Mouse (Mus musculus) layer of hippocampus, adult 9-11 months (tissue): ENCODE data around the gene Hspa1l.
"Not testable (repeated sequence)": the region's sequence is repeated elsewhere in the genome, so short reads cannot be mapped to it uniquely, and the experiment has no call there.

Experiments
- DNase-seq: peaks from one replicate; pipeline ENCODE4 v3.0.0; 2022

The Hspa1l gene

DNA sequence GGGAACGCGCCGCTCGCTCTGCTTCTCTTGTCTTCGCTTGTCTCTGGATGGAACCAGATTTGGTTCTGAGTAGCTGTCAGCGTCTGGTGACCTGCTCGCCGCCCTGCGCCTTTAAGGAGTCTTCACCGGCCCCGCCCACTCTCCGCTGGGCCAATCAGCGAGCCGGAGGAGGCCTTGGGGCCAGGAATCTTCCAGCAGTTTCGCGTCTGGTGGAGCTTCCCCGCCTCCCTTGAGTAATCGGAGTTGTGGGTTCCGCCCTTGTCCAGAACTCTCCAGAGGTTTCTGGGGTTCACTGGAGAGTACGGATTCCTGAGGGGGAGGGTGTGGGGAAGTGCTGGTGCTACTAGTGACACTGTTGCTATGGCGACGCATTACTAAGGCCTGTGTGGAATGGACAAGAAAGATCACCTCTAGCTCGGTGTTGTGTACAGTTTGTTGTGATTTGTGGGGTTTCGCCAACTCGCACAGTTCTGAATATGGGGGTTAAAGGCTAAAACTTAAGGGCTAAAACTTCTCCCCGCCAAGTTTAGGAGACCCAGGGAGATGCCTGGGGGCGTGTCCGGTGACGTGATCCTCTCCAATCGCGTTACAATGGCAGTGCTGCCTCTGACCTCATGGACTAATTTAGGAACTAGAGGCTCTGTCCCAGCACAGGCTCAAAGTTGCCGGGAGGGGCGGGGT, at the start of gene Hspa1l, which contains the start of gene Hspa1a:
TSS of gene Hspa1l (plus strand) at position 635 of the 681 bp plus-strand sequence.
TSS of gene Hspa1a (minus strand) at position 88 of the 681 bp plus-strand sequence.
- DNase-seq = peak; percentile 83

DNA sequence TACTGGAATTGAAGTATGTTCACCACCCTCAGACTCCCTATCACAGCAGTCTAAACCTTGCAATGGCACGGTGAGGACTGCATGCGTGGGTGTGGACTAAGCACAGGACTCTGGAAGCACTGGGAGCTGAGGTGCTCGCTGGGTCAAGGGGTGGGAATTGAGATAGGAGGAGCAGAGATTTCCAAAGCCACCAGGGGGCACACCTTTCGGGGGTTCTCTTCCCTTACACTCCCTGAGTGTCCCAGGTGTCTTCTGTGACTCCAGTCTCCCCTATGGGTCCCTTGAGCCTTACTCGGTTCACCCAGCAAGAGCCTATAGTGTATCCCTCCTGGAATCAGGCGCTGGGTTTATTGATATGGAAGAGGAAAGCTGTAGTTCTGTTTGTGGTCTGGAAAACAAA, 49.6 kb upstream of the Hspa1l start:
- no peak for DNase-seq

DNA sequence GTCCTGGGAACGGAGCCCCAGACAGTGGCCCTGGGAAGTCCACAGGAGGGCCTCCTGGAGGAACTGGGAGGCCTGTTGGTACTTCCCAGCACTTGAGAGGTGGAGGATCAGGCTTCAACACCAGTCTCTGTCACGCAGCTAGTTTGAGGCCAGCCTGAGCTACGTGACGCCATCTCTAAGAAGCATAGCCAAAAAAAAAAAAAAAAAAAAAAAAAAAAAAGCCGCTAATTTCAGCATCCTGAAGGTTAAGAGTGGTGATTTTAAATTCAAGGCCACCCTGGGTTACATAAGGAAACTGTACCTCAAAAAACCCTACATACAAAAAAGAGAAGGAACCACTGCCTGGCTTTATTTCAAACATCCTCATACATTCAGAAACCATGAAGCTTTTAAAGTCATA, 48.2 kb upstream of the Hspa1l start:
- DNase-seq = no peak

DNA sequence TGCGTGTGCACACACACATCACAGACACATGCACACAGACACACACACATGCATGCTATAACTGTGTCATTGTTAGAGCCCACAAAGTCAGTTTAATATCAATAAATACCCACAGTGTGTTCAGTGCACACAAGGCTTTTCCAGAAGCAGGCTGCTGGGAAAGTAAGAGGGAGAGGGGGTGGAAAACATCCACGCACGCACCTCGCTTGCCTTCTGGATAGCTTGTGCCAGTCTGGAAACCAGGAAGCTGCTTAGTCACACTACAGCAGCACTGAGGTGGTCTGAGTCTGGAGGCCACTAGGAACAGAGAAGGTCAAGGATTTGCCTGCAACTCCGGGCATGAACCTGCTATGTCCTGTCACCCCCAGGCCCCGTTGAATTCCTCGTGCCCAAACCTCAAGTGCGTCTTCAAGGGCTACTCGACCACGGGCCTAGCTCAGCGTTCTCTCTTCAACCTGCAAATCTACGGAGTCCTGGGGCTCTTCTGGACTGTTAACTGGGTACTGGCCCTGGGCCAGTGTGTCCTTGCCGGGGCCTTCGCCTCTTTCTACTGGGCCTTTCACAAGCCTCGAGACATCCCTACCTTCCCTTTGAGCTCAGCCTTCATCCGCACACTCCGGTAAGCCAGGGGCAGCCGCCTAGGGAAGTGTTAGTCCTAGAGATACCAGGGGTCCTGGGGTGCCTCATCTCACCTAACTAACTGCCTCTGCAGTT, 45.0 kb upstream of the Hspa1l start:
- DNase-seq = no peak

DNA sequence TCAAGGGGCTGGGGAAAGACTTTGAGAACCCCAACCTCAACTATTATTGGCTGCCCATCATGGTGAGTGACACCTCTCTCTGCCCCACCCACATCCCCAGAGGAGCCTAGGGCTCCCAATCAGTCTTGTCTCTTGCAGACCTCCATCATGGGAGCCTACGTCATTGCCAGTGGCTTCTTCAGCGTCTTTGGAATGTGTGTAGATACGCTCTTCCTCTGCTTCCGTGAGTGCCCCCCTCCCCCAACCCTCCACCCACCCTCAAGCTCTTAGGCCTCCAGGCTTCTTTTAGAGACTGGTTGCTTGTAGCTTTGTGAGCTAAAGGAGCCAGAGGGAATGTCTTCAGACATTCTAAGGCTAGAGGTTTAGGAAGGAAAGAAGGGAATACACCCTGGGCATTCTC, 43.7 kb upstream of the Hspa1l start:
- no peak for DNase-seq

DNA sequence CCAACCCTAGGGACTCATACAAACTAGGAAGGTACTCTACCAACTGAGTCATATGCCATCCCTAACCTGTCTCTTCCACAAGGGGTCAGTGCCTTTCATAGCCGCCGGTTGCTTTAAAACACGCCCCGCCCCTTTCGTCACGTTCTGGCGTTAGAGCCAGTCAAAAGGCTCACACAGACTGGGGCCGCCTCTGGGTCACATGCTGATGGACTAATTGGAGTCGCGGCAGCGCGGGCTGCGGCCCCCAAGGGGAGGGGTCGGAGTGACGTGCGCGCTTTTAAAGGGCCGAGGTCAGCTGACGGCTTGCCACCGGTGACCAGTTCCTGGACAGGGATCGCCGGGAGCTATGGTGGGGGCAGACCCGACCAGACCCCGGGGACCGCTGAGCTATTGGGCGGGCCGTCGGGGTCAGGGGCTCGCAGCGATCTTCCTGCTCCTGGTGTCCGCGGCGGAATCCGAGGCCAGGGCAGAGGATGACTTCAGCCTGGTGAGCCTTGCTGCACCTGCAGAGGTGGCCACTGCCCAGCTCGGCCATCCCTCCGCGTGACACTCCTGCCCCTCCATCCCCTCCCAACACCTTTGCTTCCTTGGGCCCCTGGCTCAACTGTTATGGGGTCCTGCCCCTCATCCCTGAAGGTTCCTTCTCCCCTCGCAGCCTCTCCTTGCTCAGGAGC, 41.3 kb upstream of the Hspa1l start, which contains the start of gene Neu1:
TSS of gene Neu1 (plus strand) at position 193 of the 674 bp plus-strand sequence.
- peak; percentile 99 for DNase-seq

DNA sequence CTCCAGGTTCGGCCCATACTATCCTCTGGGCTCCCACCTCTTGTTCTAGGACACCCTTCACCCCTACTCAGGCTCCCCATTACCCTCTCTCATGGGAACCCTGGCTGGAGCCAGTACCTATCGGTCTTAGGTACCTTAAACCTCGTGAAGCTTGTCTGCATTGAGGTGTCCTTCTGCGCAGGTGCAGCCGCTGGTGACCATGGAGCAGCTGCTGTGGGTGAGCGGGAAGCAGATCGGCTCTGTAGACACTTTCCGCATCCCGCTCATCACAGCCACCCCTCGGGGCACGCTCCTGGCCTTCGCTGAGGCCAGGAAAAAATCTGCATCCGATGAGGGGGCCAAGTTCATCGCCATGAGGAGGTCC, 40.8 kb upstream of the Hspa1l start:
- no peak for DNase-seq

DNA sequence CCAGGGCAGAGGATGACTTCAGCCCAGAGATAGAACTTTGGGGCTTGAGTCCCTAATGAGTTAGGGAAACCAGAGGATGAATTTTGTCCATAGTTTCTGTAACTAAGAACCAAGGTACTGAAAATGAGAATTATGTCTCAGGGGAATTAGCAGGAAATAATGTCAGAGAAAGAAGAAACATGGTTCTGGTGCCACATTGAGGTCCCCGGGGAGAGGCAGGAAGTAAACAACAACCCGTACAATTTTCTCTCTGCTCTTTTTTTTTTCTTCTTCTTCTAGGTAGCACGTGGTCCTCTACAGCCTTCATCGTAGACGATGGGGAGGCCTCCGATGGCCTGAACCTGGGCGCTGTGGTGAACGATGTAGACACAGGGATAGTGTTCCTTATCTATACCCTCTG, 40.2 kb upstream of the Hspa1l start:
- no peak for DNase-seq

DNA sequence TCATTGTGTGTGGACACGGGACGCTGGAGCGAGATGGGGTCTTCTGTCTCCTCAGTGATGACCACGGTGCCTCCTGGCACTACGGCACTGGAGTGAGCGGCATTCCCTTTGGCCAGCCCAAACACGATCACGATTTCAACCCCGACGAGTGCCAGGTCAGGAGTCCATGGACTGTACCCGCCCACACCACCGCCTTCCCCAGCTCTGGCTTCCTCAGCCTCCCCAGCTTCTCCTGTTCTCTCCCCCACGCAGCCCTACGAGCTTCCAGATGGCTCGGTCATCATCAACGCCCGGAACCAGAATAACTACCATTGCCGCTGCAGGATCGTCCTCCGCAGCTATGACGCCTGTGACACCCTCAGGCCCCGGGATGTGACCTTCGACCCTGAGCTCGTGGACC, 38.5 kb upstream of the Hspa1l start:
- no peak for DNase-seq

DNA sequence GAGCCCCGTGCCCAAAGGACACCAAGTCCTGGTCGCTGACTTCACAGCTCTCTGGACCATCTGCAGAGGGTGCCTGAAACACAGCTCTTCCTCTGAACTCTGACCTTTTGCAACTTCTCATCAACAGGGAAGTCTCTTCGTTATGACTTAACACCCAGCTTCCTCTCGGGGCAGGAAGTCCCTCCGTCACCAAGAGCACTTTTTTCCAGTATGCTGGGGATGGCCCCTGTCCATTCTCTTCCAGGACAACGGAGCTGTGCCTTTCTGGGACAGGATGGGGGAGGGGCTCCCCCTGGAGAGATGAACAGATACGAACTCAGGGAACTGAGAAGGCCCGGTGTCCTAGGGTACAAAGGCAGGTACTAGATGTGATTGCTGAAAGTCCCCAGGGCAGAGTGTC, 37.7 kb upstream of the Hspa1l start:
- no peak for DNase-seq

DNA sequence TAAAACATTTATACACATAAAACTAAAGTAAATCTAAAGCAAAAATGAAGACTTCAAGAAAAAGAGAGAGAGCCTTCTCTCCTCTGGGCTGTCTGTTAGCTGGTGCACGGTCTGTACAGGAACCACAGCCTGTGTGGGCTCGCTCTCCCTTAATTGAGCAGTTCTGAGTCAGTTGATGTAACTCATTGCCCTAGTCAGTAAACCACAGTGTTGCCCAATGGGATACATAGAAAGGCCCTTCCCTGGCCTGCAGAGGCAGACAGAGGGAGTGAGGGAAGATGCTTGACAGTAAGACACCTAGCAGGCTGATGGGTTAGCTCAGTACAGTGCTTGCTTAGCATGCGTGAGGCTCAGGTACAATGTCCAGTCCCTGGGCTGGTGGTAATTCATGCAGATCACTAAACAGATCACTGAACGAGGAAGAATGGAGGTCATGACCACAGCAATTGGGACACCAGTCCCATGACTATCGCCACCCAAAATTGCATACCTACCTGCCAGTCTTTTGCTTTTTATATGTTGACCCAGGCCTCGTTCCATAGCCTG, 34.5 kb upstream of the Hspa1l start:
- DNase-seq = no peak

DNA sequence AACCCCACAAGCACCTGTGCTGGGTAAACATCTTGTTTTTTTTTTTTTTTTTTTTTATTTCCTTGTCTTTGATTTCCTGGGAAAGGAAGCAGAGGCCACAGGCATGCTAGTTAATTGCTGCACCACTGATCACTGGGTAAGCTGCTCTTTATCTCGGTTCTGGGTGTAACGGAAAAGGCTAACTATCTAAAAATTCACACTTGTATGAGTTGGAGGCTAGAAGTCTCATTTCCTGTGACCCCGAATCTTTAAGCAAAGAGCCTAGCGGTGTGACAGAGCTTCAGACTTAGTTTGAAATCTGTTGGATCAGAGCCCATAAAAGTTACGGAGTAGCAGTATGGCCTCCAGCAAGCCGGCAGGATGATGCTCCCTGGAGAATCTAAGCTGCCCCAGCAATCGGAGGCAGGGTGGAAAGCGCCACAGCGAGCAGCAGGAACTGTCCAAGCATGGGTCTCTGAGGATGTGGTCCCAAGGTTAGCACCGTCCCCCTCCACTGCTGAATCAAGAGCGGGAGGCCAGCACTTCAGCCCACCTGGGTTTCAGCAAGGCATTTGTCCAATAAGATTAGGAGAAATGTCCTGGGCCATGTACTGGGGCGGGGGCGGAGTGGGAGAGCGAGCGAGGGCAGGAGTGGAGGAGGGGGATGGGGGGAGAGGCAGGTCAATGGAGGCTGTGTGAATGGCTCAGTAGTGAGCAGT, 31.0 kb upstream of the Hspa1l start:
- DNase-seq = no peak

DNA sequence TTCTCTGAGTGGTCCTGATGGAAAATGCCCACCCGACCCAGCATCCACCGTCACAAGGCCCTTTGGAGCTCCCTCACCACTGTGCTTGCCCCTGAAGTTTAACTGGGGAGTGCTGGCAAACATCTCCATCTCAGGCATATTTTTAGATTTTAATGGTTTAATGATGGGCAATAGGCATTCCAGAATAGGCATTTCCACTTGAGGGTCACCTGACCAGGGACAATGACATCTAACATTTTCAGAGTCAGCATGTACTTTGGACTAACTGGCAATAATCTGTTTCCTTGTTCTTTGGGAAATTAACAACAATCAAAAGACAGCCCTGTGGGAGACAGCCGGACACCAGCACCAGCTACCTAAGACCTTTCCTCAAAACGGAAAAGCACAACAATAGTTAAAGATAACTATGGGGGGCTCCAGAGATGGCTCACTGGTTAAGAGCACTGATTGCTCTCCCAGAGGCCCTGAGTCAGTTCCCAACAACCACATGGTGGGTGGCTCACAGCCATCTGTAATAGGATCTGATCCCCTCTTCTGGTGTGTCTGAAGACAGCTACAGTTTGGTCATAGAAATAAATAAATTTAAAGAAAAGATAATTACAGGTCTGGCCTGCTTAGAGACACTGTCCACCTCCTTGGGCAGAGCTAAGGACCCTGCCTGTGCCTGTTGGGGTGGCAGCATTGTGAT, 29.2 kb upstream of the Hspa1l start:
- DNase-seq = no peak

DNA sequence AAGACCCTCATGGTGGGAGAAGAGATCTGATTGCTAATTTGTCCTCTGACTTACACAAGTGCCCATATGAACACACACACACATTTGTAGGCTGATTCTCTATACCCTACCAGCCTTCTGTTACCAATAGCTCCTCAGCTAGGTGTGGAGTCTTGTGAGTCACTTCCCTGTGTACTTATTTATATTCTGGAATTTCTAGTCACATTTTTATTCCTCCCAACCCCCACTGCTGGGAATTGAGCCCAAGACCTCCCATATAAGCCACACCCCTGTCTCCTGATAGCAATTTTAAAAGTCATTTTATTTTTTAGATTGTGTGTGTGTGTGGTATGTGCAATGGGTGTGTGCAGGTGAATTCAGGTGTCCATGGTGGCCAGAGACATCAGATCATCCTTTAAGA, 28.1 kb upstream of the Hspa1l start:
- DNase-seq = no peak

DNA sequence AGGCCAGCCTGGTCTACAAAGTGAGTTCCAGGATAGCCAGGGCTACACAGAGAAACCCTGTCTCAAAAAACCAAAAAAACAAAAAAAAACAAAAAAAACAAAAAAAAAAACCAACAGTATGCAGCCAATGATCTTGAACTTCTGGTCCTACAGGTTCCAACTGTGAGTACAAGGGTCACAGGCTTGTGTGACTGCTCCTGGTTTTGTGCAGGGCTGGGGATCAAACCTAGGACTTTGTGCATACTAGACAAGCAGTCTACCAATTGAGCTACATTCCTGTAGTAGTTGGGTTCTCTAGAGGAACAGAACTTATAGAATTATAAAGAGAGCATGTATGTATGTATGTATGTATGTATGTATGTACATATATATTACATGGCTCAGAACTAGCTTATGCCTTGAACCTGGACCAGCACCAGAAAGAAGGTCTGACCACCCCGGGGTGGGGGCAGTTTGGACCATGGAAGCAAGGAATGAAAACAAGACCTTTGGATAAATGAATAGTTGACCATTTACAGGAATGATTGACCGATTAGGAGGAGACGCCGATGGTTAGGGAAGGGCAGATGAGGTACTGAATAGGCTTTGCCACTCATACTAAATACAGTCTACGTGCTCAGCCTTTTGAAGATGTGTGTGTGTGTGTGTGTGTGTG, 25.9 kb upstream of the Hspa1l start:
- DNase-seq = no peak

DNA sequence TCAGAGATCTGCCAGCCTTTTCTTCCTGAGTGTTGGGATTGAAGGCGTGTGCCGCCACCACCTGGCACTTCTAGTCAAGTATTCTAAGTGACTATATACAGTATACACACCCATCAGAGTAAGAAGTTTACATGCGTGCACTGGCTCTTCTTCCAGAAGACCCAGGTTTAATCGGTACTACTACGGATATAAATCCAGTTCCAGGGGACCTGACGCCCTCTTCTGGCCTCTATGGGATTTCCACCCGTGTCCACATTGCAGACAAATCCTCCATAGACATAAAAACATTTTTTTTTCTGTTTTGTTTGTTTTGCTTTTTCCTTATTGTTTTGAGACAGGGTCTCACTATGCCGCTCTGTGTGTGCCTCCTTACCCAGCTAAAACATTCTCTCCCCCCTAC, 24.9 kb upstream of the Hspa1l start:
- DNase-seq = no peak

DNA sequence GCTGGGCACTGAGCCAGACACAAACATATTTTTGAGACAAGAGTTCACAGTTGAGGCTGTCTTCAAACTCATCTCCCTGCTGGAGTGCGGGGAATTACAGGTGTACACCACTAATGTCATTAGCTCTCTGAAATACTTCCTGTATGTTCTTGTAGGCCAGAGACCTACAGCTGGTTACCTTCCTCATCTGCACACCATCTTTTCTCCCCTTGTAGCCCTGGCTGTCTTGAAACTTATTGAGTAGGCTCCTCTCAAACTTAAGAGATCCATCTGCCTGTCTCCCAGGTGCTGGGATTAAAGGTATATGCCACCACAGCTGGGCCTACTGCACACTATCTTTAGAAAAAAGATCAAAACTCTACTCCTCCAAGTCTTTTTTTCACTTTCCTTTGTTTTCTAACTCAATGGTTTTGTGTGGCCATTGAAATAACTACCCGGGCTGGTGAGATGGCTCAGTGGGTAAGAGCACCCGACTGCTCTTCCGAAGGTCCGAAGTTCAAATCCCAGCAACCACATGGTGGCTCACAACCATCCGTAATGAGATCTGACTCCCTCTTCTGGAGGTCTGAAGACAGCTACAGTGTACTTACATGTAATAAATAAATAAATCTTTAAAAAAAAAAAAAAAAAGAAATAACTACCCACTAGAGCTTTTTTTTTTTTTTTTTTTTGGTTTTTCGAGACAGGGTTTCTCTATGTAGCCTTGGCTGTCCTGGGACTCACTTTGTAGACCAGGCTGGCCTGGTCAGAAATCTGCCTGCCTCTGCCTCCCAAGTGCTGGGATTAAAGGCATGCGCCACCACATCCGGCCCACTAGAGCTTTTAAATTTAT, 23.6 kb upstream of the Hspa1l start:
- DNase-seq = not testable (repeated sequence)

DNA sequence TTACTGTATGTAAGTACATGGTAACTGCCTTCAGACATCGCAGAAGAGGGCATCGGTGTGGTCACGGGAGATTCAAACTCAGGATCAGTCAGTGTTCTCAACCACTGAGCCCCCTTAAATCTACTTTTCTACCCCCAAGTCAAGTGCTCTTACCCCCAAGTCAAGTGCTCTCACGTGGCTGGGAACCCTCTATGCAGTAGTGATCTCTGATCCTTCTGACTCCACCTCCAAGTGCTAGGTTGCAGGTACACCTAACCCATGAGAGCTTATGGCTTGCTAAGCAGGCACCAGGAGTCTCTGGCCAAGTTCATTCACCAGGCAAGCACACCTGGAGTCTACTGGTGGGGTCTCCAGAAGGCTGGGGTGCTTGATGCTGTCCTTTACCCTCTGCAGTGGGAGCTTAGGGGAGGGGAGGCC, 22.9 kb upstream of the Hspa1l start:
- DNase-seq = no peak

DNA sequence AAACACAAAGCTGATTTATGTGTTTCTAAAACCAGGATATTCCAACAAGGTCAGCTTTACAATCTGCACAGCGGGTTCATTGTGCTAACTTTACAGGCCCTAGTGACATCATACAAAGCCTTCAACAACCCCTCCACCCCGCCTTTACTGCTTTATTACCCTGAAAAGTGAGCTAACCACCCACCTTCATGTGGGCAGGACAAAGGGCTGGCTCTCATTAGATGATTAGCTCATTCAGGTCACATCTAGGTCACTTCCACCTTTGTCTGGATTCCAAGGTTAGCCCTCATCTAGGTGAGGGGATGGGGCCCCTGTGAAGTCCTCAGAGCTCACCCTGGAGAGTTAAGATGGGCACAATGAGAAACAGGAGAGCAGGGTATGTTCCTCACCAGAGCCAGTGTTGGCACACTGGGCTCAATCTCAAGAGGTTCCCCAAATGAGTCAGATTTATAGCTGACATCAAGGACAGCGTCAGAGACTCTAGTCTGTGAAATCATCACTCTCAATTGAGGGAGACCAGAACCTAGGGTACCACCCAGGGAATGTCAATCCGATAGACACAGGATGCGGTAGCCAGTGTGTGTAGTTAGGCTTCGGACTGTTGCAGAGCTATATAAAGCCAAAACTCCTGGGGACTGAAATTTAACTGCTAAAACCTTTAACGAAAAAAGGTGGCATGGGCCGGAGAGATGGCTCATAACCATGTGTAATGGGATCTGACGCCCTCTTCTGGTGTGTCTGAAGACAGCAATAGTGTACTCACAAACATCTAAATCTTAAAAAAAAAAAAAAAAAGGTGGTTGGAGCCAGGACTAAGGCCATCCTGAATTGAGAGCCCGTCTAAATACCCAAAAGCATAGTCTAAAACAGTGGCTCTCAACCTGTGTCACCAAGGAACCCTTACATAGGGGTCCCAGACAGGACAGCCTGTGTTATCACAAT, 21.7 kb upstream of the Hspa1l start:
- DNase-seq = no peak
